Mouse (Mus musculus): Measurements from ENCODE around the gene Scn3a. TPM values are rescaled to one million over a fixed set of nuclear protein-coding genes. Genes with fewer than 3 reads are reported as not detected.

Gene Scn3a
- total RNA-seq, 4 experiments from 2014 or later: 27.8 to 31.3 (median 28.3) TPM

GRCm38 (mm10) chr2:65413746-65414145, 153.7 kb downstream of the Scn3a start:
- DNase-seq (ENCODE audit: low spot score in 2 of 2): no peak

Other genes starting within 250 kb of the Scn3a start
- 1 to 10 TPM; 1.9 to 3.6 (median 2.7) TPM for gene Slc38a11, start 203.6 kb downstream of the Scn3a start, total RNA-seq (2022)
- gene Scn2a, start 53.1 kb upstream of the Scn3a start, total RNA-seq (2022): 100 to 1,000 TPM; 257 to 319 (median 284) TPM

Data from left cerebral cortex, adult 8-10 months (tissue).